Mouse (Mus musculus) CH12.LX (cell line): ENCODE results near the gene Brms1l. TPM values are rescaled to one million over a fixed set of nuclear protein-coding genes. Genes with fewer than 3 reads are reported as not detected.

Source experiments
- DNase-seq: peaks from one replicate; pipeline ENCODE4 v3.0.0-alpha.2; 2013; ENCODE audit errors: extremely low read depth
- H3K27ac ChIP-seq: 2 replicates; pipeline ENCODE4 v1.5.1; 2012; ENCODE audit warnings: low read depth, mild to moderate bottlenecking, control low read depth, moderate library complexity; ENCODE audit not compliant: insufficient read depth
- H3K27me3 ChIP-seq: replicated peaks from 2 replicates; pipeline ENCODE3; 2012; ENCODE audit warnings: inconsistent platforms
- H3K36me3 ChIP-seq, 2 experiments: replicated peaks in 1 of 2; 2 replicates each; pipeline versions ENCODE3 to v1.6.1; 2012; ENCODE audit warnings: inconsistent platforms in 1 of 2, low read length in 1 of 2, mild to moderate bottlenecking in 1 of 2, mixed read lengths in 1 of 2, moderate library complexity in 1 of 2; ENCODE audit not compliant: control insufficient read depth in 1 of 2, insufficient read depth in 1 of 2
- H3K4me1 ChIP-seq, 2 experiments: 2 replicates each; pipeline ENCODE4 v1.6.1; 2012; ENCODE audit warnings: inconsistent platforms in 1 of 2, moderate library complexity in 1 of 2; ENCODE audit not compliant: insufficient read depth in 2 of 2, control insufficient read depth in 1 of 2
- H3K4me2 ChIP-seq: 2 replicates; pipeline ENCODE4 v1.6.1; 2012; ENCODE audit warnings: low read depth, mild to moderate bottlenecking, control low read depth; ENCODE audit not compliant: poor library complexity, insufficient read depth, severe bottlenecking
- H3K4me3 ChIP-seq, 3 experiments: fragments of 150-350 bp in 1 of 3; sonication (generic) in 1 of 3; replicated peaks in 1 of 3; 2 replicates each; pipeline versions ENCODE3 to v1.5.1; 2011 to 2012; ENCODE audit warnings: low read depth in 2 of 3, low read length in 2 of 3, mild to moderate bottlenecking in 2 of 3, moderate library complexity in 2 of 3, control low read depth in 1 of 3, improper control_type of control experiment in 1 of 3, inconsistent platforms in 1 of 3, mixed read lengths in 1 of 3; ENCODE audit not compliant: poor library complexity in 1 of 3
- H3K79me2 ChIP-seq: replicated peaks from 2 replicates; pipeline ENCODE4 v1.6.1; 2012; ENCODE audit warnings: mild to moderate bottlenecking, moderate library complexity; ENCODE audit not compliant: control insufficient read depth, poor library complexity, insufficient read depth, severe bottlenecking; ENCODE audit errors: extremely low read depth
- H3K9ac ChIP-seq: 2 replicates; pipeline ENCODE4 v1.6.1; 2012; ENCODE audit warnings: low read depth, mild to moderate bottlenecking, control low read depth, moderate library complexity; ENCODE audit not compliant: insufficient read depth
- H3K9me3 ChIP-seq: replicated peaks from 2 replicates; pipeline ENCODE3; 2012; ENCODE audit warnings: low read length, inconsistent platforms, mixed read lengths
- E2F4 ChIP-seq: IDR thresholded peaks from 2 replicates; pipeline ENCODE4 v1.6.1; 2011; ENCODE audit warnings: low read depth, low read length, improper control_type of control experiment; ENCODE audit not compliant: insufficient replicate concordance
- ELF1 ChIP-seq: IDR thresholded peaks from 2 replicates; pipeline ENCODE4 v1.6.1; 2014; ENCODE audit warnings: low read depth, mild to moderate bottlenecking, inconsistent platforms, low read length, improper control_type of control experiment
- GABPA ChIP-seq: IDR thresholded peaks from 2 replicates; pipeline ENCODE4 v1.6.1; 2012; ENCODE audit warnings: low read depth, low read length, improper control_type of control experiment, inconsistent platforms; ENCODE audit not compliant: insufficient replicate concordance
- JUND ChIP-seq: conservative IDR thresholded peaks from 2 replicates; pipeline ENCODE4 v1.6.1; 2011; ENCODE audit warnings: low read depth, low read length, improper control_type of control experiment
- MAFK ChIP-seq: IDR thresholded peaks from 2 replicates; pipeline ENCODE4 v1.6.1; 2011; ENCODE audit warnings: low read length, improper control_type of control experiment; ENCODE audit not compliant: insufficient replicate concordance
- NELFE ChIP-seq: IDR thresholded peaks from 2 replicates; pipeline ENCODE4 v1.6.1; 2011; ENCODE audit warnings: low read depth, low read length, improper control_type of control experiment
- SIN3A ChIP-seq: IDR thresholded peaks from 2 replicates; pipeline ENCODE4 v1.6.1; 2012; ENCODE audit warnings: low read length, improper control_type of control experiment, inconsistent platforms
- TBP ChIP-seq: conservative IDR thresholded peaks from 2 replicates; pipeline ENCODE4 v1.6.1; 2011; ENCODE audit warnings: low read depth, low read length, improper control_type of control experiment
- USF2 ChIP-seq: conservative IDR thresholded peaks from 2 replicates; pipeline ENCODE4 v1.6.1; 2011; ENCODE audit warnings: low read depth, low read length, improper control_type of control experiment
- dilution Hi-C: fragments of 300-500 bp; cut with MboI; formaldehyde crosslinking; loops from 2 replicates; pipeline ENCODE4 v1.14.3; 2020; ENCODE audit warnings: low sequenced_read_pairs; ENCODE audit not compliant: extremely low pct_unique_long_range_greater_than_20kb, extremely low pct_ligation_motif_present
- in situ Hi-C: fragments of 300-500 bp; cut with MboI; formaldehyde crosslinking; loops from 3 replicates; pipeline ENCODE4 v1.14.3; 2019; ENCODE audit warnings: low sequenced_read_pairs, low pct_ligation_motif_present, low pct_unique_long_range_greater_than_20kb, mixed read lengths
- polyA plus RNA-seq: library from polyadenylated mRNA; unstranded; fragments of >175 nt; gene quantifications from 2 replicates; pipeline ENCODE4 v1.2.1, GENCODE M21; 2012; ENCODE audit warnings: low read depth; ENCODE audit not compliant: insufficient read length
- total RNA-seq, 2 experiments: library from RNA; depleted of rRNA; stranded (reverse); fragments of 300-350 nt in 1 of 2; fragments of >200 nt in 1 of 2; gene quantifications; 2 replicates each; pipeline ENCODE4 v1.2.3; 2012 to 2014

The Brms1l gene
- total and polyA plus RNA-seq, 3 experiments, result 17.8 to 32.6 (median 18.9) TPM

DNA sequence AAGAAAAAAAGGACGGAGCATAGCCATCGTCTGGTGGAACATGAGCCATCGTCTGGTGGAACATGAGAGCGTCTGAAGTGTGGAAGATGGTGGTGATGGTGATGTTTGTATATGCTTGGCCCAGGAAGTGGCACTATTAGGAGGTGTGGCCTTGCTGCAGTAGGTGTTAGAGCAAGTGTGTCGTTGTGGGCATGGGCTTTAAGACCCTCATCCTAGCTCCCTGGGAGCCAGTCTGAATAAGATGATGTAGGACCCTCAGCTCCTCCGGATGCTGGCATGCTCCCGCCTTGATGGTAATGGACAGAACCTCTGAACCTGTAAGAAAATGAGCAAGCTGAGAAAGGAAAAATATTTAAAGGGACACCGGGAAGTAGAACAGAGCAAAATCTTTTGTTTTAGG, 1.2 kb upstream of the Brms1l start:
- Histone ChIP-seq H3K9me3 (no peaks in the 10 kb centered on the region), H3K4me3 (no peak overlapping the region), H3K4me2 (no peak overlapping the region), H3K4me1 (peaks cover 3 to 20% of the 10 kb centered on the region in 2 experiments; a peak in 3 of 4 replicates), H3K79me2 (peaks cover 6% of the 10 kb centered on the region; the same call in 1 of the 2 replicates), H3K9ac (peak overlapping the region; percentile 23; the same call in 1 of the 2 replicates), H3K27me3 (no peaks in the 10 kb centered on the region), H3K27ac (no peak overlapping the region), H3K36me3 (peaks cover 0 to 12% of the 10 kb centered on the region in 2 experiments)
- in situ Hi-C loops, result loop anchor here (10.0 kb wide), 2 partner anchors 50 to 320 kb away; no protein-coding TSS in a partner anchor
- DNase-seq, result no peak
- dilution Hi-C loops, result no loop called here
- no peak for TF ChIP-seq ELF1
- TF ChIP-seq E2F4, result no peak
- no peak for TF ChIP-seq SIN3A
- no peak for TF ChIP-seq GABPA

DNA sequence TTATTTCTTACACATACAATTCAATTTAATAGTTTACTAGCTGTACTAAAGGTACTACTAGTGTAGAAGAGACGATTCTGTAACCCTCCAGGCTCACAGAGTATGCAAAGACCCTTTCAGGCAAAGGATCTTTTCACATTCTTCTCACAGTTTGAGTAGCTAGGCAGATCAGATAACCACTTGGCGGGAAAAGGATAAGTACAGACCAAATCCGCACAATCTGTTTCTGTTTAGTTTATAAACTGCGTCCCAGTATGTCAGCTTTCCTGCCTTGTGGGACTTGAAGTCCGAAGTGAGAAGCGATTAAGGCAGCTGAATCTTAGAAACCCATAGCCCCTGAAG, 296 bp upstream of the Brms1l start:
- in situ Hi-C loops (loop anchor here (10.0 kb wide), 2 partner anchors 51 to 321 kb away; no protein-coding TSS in a partner anchor), dilution Hi-C loops (no loop called here)
- Histone ChIP-seq H3K9ac (peak overlapping the region; percentile 55; the same call in 1 of the 2 replicates), H3K27ac (peak overlapping the region; percentile 11; the same call in 1 of the 2 replicates), H3K4me2 (0 out of 2 replicates have a peak overlapping the region, but pooled peaks have one; percentile 38), H3K4me1 (peaks cover 3 to 20% of the 10 kb centered on the region in 2 experiments; a peak in 3 of 4 replicates), H3K79me2 (peaks cover 6% of the 10 kb centered on the region; the same call in 1 of the 2 replicates), H3K36me3 (peaks cover 4 to 19% of the 10 kb centered on the region in 2 experiments), H3K9me3 (no peaks in the 10 kb centered on the region), H3K27me3 (no peaks in the 10 kb centered on the region), H3K4me3 (peak overlapping the region; percentile 56 to 89 (median 60))
- DNase-seq, result no peak
- TF ChIP-seq TBP (peak; percentile 80), NELFE (no peak; the same call in 1 of the 2 replicates), USF2 (no peak), E2F4 (peak; percentile 93)

DNA sequence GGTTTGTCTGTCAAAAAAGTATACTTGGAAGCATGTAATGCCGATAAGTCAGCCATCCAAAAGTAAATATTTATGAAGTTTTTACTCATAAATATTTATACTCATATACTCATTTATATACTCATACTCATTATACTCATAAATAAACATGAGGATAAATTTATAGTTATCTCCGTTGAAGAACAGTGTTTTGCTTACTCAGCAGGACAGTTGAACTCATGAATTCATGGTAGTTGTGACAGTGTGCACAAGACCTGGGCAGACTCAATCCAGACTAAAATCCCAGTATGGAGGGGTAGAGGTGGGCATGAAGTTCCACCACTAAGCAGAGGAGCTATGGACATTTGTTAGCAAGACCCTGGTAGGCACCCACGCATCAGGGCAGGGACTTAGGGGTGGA, 1.4 kb downstream of the Brms1l start:
- H3K9ac ChIP-seq, result 0 out of 2 replicates have a peak overlapping the region, but pooled peaks have one; percentile 69
- peak overlapping the region in 1 of 3 experiments; percentile 89 for H3K4me3 ChIP-seq
- H3K9me3 ChIP-seq, result no peaks in the 10 kb centered on the region
- peaks cover 12 to 32% of the 10 kb centered on the region in 2 experiments for H3K36me3 ChIP-seq
- no peak overlapping the region for H3K27ac ChIP-seq
- in situ Hi-C loops, result loop anchor here (10.0 kb wide), 2 partner anchors 53 to 323 kb away; no protein-coding TSS in a partner anchor
- TF ChIP-seq MAFK (peak; percentile 81), JUND (no peak)
- dilution Hi-C loops, result no loop called here
- H3K4me1 ChIP-seq, result peaks cover 3 to 20% of the 10 kb centered on the region in 2 experiments; a peak in 3 of 4 replicates
- H3K27me3 ChIP-seq, result no peaks in the 10 kb centered on the region
- H3K79me2 ChIP-seq, result peaks cover 6% of the 10 kb centered on the region; the same call in 1 of the 2 replicates
- 0 out of 2 replicates have a peak overlapping the region, but pooled peaks have one; percentile 90 for H3K4me2 ChIP-seq
- DNase-seq, result no peak
